Mouse (Mus musculus): ENCODE data around the gene Cdhr3.

The Cdhr3 gene

GRCm38 (mm10) chr12:33035089-33035718 is 57.5 kb downstream of the Cdhr3 start:
- no peak for DNase-seq (ENCODE audit: low spot score in 2 of 2)

- DNase-seq (ENCODE audit: low spot score in 2 of 2): no peak
Observed at GRCm38 (mm10) chr12:33034343-33035088, 58.2 kb downstream of the Cdhr3 start.

GRCm38 (mm10) chr12:33033221-33033620 is 59.5 kb downstream of the Cdhr3 start:
- no peak for DNase-seq (ENCODE audit: low spot score in 2 of 2)

GRCm38 (mm10) chr12:33030589-33030988 is 62.1 kb downstream of the Cdhr3 start:
- no peak for DNase-seq (ENCODE audit: low spot score in 2 of 2)

- DNase-seq (ENCODE audit: low spot score in 2 of 2): no peak
Observed at GRCm38 (mm10) chr12:33030066-33030465, 62.6 kb downstream of the Cdhr3 start.

- no peak for DNase-seq (ENCODE audit: low spot score in 2 of 2)
Observed at GRCm38 (mm10) chr12:33028708-33029107, 64.0 kb downstream of the Cdhr3 start.

GRCm38 (mm10) chr12:33028109-33028691 is 64.5 kb downstream of the Cdhr3 start:
- DNase-seq (ENCODE audit: low spot score in 2 of 2): no peak

GRCm38 (mm10) chr12:33027093-33027492 is 65.6 kb downstream of the Cdhr3 start:
- DNase-seq (ENCODE audit: low spot score in 2 of 2): peak; percentile 52 to 66

GRCm38 (mm10) chr12:33024524-33024923 is 68.2 kb downstream of the Cdhr3 start:
- no peak for DNase-seq (ENCODE audit: low spot score in 2 of 2)

GRCm38 (mm10) chr12:33021751-33022150 is 70.9 kb downstream of the Cdhr3 start:
- no peak for DNase-seq (ENCODE audit: low spot score in 2 of 2)

GRCm38 (mm10) chr12:33021140-33021539 is 71.5 kb downstream of the Cdhr3 start:
- no peak for DNase-seq (ENCODE audit: low spot score in 2 of 2)

- DNase-seq (ENCODE audit: low spot score in 2 of 2): no peak
Observed at GRCm38 (mm10) chr12:33020011-33020410, 72.7 kb downstream of the Cdhr3 start.

GRCm38 (mm10) chr12:33018601-33019000 is 74.1 kb downstream of the Cdhr3 start:
- DNase-seq (ENCODE audit: low spot score in 2 of 2): no peak

GRCm38 (mm10) chr12:33016824-33017705 is 75.6 kb downstream of the Cdhr3 start:
- DNase-seq (ENCODE audit: low spot score in 2 of 2): no peak

GRCm38 (mm10) chr12:33015103-33015502 is 77.6 kb downstream of the Cdhr3 start:
- DNase-seq (ENCODE audit: low spot score in 2 of 2): no peak

- no peak for DNase-seq (ENCODE audit: low spot score in 2 of 2)
Observed at GRCm38 (mm10) chr12:33014050-33014796, 78.5 kb downstream of the Cdhr3 start.

GRCm38 (mm10) chr12:33010026-33010425 is 82.6 kb downstream of the Cdhr3 start:
- no peak for DNase-seq (ENCODE audit: low spot score in 2 of 2)

GRCm38 (mm10) chr12:33009206-33009966 is 83.3 kb downstream of the Cdhr3 start:
- no peak for DNase-seq (ENCODE audit: low spot score in 2 of 2)

- DNase-seq (ENCODE audit: low spot score in 2 of 2): no peak
Observed at GRCm38 (mm10) chr12:33008305-33009110, 84.2 kb downstream of the Cdhr3 start.

- no peak for DNase-seq (ENCODE audit: low spot score in 2 of 2)
Observed at GRCm38 (mm10) chr12:33007176-33007575, 85.5 kb downstream of the Cdhr3 start.

All from frontal cortex, postnatal 10 days (tissue).